15 mouse cellular contexts compared by ENCODE assay signal in genomic region chr10:27675579-27675978, GRCm38 (mm10). TPM values are rescaled to one million over a fixed set of nuclear protein-coding genes. Genes with fewer than 3 reads are reported as not detected.
A peak's percentile ranks its signal among the peaks of the same experiment; 100 is the strongest.
DNase-seq lines count a peak whose midpoint lies in the region; ATAC-seq and TF ChIP-seq lines count a peak whose summit lies in the region.
"Had no signal": no experiment of that assay in that cellular context is flagged by ENCODE, and none has a peak within 500 bp of the region (broad histone marks: within the 10 kb centered on the region; RNA-seq: fewer than 3 reads in every experiment).

No protein-coding gene starts in this region.

- peak; percentile 88; the same call in 1 of the 2 replicates for ATAC-seq in frontal cortex, adult (ENCODE audit: low TSS enrichment)
- ATAC-seq in midbrain, postnatal 0 days (ENCODE audit: low FRiP score), result no peak
- no peak for ATAC-seq in stomach, postnatal 0 days (ENCODE audit: low FRiP score, low TSS enrichment)
- ATAC-seq: forebrain, embryonic 16.5 days had no signal

- H3K9me3 ChIP-seq in midbrain, postnatal 0 days (ENCODE audit: low read length), result no peaks in the 10 kb centered on the region
- no peaks in the 10 kb centered on the region for H3K9me3 ChIP-seq in midbrain, embryonic 10.5 days (replicated peaks)
- no peaks in the 10 kb centered on the region for H3K9me3 ChIP-seq in stomach, postnatal 0 days (ENCODE audit: control insufficient read depth, low read length)
- H3K9me3 ChIP-seq: embryonic facial prominence, embryonic 15.5 days; limb, embryonic 12.5 days had no signal

- no peak for TF ChIP-seq EP300 in stomach, postnatal 0 days (optimal IDR thresholded peaks at IDR 0.05)

- peak; percentile 39 for TF ChIP-seq CTCF in midbrain, postnatal 0 days (IDR thresholded peaks at IDR 0.05)
- peak; percentile 60 for TF ChIP-seq CTCF in stomach, postnatal 0 days (IDR thresholded peaks at IDR 0.05; ENCODE audit: low read depth)

- H3K4me3 ChIP-seq in midbrain, postnatal 0 days (ENCODE audit: low read depth, low read length), result no peak overlapping the region
- no peak overlapping the region for H3K4me3 ChIP-seq in midbrain, embryonic 10.5 days
- no peak overlapping the region for H3K4me3 ChIP-seq in stomach, postnatal 0 days (ENCODE audit: low read depth, low read length)
- H3K4me3 ChIP-seq: embryonic facial prominence, embryonic 15.5 days; limb, embryonic 12.5 days had no signal

- H3K4me1 ChIP-seq in midbrain, postnatal 0 days (ENCODE audit: insufficient read depth, low read length), result no peaks in the 10 kb centered on the region
- H3K4me1 ChIP-seq in midbrain, embryonic 10.5 days, result no peaks in the 10 kb centered on the region
- H3K4me1 ChIP-seq in stomach, postnatal 0 days (replicated peaks; ENCODE audit: control insufficient read depth, insufficient read depth), result no peaks in the 10 kb centered on the region
- H3K4me1 ChIP-seq: embryonic facial prominence, embryonic 15.5 days; limb, embryonic 12.5 days had no signal

- no peak overlapping the region for H3K27ac ChIP-seq in midbrain, postnatal 0 days (ENCODE audit: low read depth, low read length)
- no peak overlapping the region for H3K27ac ChIP-seq in midbrain, embryonic 10.5 days (replicated peaks)
- H3K27ac ChIP-seq in stomach, postnatal 0 days (replicated peaks), result no peak overlapping the region
- H3K27ac ChIP-seq: embryonic facial prominence, embryonic 15.5 days; limb, embryonic 12.5 days had no signal

- H3K9ac ChIP-seq in midbrain, postnatal 0 days (replicated peaks; ENCODE audit: low read length, poor library complexity, severe bottlenecking), result no peak overlapping the region
- H3K9ac ChIP-seq in stomach, postnatal 0 days (ENCODE audit: low read length), result no peak overlapping the region
- H3K9ac ChIP-seq: embryonic facial prominence, embryonic 15.5 days; limb, embryonic 12.5 days had no signal

- no peak for DNase-seq in frontal cortex, postnatal 36 days (ENCODE audit: low spot score in 2 of 2)
- DNase-seq in kidney, adult 9 months, result peak; percentile 20
- no peak for DNase-seq in kidney, postnatal 10 days
- no peak for DNase-seq in midbrain, postnatal 0 days (ENCODE audit: low spot score)
- no peak for DNase-seq in midbrain, embryonic 10.5 days (ENCODE audit: low spot score)
- DNase-seq in stomach, postnatal 0 days (ENCODE audit: low spot score), result no peak
- DNase-seq in adrenal gland, adult 18-20 months (ENCODE audit: low spot score in 2 of 2), result no peak
- DNase-seq: adrenal gland, adult 2 months; heart, postnatal 14 days; layer of hippocampus, postnatal 36 days; right cerebral cortex, postnatal 25 days had no signal

- no peaks in the 10 kb centered on the region for H3K27me3 ChIP-seq in midbrain, postnatal 0 days (ENCODE audit: insufficient read depth, low read length)
- no peaks in the 10 kb centered on the region for H3K27me3 ChIP-seq in midbrain, embryonic 10.5 days (ENCODE audit: low read depth, poor library complexity, severe bottlenecking)
- no peaks in the 10 kb centered on the region for H3K27me3 ChIP-seq in stomach, postnatal 0 days (ENCODE audit: control insufficient read depth, insufficient read depth, low read length)
- H3K27me3 ChIP-seq: embryonic facial prominence, embryonic 15.5 days; limb, embryonic 12.5 days had no signal

- H3K36me3 ChIP-seq in midbrain, postnatal 0 days (ENCODE audit: insufficient read depth, low read length), result no peaks in the 10 kb centered on the region
- H3K36me3 ChIP-seq in midbrain, embryonic 10.5 days, result no peaks in the 10 kb centered on the region
- H3K36me3 ChIP-seq in stomach, postnatal 0 days (ENCODE audit: control insufficient read depth, insufficient read depth, low read length), result no peaks in the 10 kb centered on the region
- H3K36me3 ChIP-seq: embryonic facial prominence, embryonic 15.5 days; limb, embryonic 12.5 days had no signal

- no peak overlapping the region for H3K4me2 ChIP-seq in midbrain, postnatal 0 days (ENCODE audit: low read depth, low read length, poor library complexity, severe bottlenecking)
- H3K4me2 ChIP-seq in stomach, postnatal 0 days (replicated peaks; ENCODE audit: low read depth), result no peak overlapping the region
- H3K4me2 ChIP-seq: embryonic facial prominence, embryonic 15.5 days; limb, embryonic 12.5 days had no signal

- 80% methylated on average over 1 of the region's 1 CpGs for WGBS in midbrain, postnatal 0 days
- WGBS in midbrain, embryonic 10.5 days, result 87% methylated on average over 1 of the region's 1 CpGs
- WGBS in stomach, postnatal 0 days, result 77% methylated on average over 1 of the region's 1 CpGs

RNA-seq across cellular contexts. Expression of gene Lama2, which starts 56.0 kb away (rescaled TPM):
- total RNA-seq in midbrain, postnatal 0 days (2014; rRNA removed), result 9.2 and 16.6 TPM in 2 replicates
- polyA plus RNA-seq in midbrain, postnatal 0 days (2015; fragmentation: Nextera tagmentation; extraction: Ambion mirVana), result 2.6 and 3.5 TPM in 2 replicates
- polyA plus RNA-seq in midbrain, embryonic 10.5 days (2016; fragmentation: Nextera tagmentation; extraction: Ambion mirVana), result 3.3 and 4.3 TPM in 2 replicates
- 12.8 and 14.1 TPM in 2 replicates for polyA plus RNA-seq in stomach, postnatal 0 days (2015; fragmentation: Nextera tagmentation; extraction: Ambion mirVana)
- total RNA-seq in adrenal gland, adult 18-20 months (2021), result 10 to 100 TPM; 18.6 to 24.5 TPM
